Mouse (Mus musculus) thymus, adult 2 months (tissue): Measurements from ENCODE around the gene Trmt6.
A peak's percentile ranks its signal among the peaks of the same experiment; 100 is the strongest.

Source experiments
- CTCF ChIP-seq: fragments of 200-500 bp; IDR thresholded peaks from 2 replicates; pipeline ENCODE4 v1.5.1; 2012; ENCODE audit warnings: mild to moderate bottlenecking, control low read depth, low read length, moderate library complexity, borderline replicate concordance; ENCODE audit not compliant: control insufficient read depth, poor library complexity, insufficient read depth; ENCODE audit errors: extremely low read depth
- POLR2A ChIP-seq: fragments of 200-500 bp; IDR thresholded peaks from 2 replicates; pipeline ENCODE4 v1.6.1; 2012; ENCODE audit warnings: mild to moderate bottlenecking, low read length, control low read depth, moderate library complexity; ENCODE audit not compliant: control insufficient read depth, poor library complexity, insufficient read depth; ENCODE audit errors: extremely low read depth

DNA sequence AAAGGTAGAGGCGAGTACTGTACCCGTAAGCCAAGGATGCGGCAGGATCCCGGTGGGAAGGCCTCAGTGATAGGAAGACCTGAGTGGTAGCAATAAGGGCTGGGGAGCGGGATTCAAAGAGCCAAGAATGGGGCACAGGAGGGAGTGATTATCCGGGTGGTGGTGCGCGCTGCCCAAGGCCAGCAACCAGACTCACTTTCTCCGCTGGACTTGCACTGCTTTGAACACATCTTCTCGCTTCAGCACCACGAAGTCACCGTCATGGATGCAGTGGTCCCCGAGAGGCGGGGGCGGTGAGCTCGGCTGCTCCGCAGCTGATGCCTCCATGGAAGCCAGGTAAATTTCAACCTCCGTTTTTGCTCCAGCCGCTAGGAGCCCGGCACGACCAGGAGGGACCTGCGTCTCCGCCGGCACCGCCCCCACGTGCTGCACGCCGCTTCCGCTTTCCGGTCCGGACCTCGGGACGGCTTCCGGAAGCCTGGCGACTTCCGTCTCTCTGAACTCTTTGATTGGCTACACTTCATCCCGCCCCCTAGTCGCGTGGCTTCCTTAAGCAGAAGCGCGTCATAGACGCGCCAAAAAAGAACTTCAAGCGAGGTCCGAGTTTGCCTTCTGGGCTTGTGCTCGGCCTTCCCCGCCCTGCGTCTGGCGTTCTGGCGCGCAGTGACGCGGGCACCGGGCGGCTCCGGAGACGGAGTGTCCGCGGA is at the start of gene Trmt6, which contains the start of gene Mcm8:
- TF ChIP-seq POLR2A, result peak; percentile 63; the same call in 1 of the 2 replicates
- no peak for TF ChIP-seq CTCF
